Mouse (Mus musculus): ENCODE measurements around the gene Plppr2. TPM values are rescaled to one million over a fixed set of nuclear protein-coding genes. Genes with fewer than 3 reads are reported as not detected.
A peak's percentile ranks its signal among the peaks of the same experiment; 100 is the strongest.

Plppr2 gene
- polyA plus RNA-seq (2015; fragmentation: Nextera tagmentation; extraction: Ambion mirVana) = 116 and 120 TPM in 2 replicates

DNA sequence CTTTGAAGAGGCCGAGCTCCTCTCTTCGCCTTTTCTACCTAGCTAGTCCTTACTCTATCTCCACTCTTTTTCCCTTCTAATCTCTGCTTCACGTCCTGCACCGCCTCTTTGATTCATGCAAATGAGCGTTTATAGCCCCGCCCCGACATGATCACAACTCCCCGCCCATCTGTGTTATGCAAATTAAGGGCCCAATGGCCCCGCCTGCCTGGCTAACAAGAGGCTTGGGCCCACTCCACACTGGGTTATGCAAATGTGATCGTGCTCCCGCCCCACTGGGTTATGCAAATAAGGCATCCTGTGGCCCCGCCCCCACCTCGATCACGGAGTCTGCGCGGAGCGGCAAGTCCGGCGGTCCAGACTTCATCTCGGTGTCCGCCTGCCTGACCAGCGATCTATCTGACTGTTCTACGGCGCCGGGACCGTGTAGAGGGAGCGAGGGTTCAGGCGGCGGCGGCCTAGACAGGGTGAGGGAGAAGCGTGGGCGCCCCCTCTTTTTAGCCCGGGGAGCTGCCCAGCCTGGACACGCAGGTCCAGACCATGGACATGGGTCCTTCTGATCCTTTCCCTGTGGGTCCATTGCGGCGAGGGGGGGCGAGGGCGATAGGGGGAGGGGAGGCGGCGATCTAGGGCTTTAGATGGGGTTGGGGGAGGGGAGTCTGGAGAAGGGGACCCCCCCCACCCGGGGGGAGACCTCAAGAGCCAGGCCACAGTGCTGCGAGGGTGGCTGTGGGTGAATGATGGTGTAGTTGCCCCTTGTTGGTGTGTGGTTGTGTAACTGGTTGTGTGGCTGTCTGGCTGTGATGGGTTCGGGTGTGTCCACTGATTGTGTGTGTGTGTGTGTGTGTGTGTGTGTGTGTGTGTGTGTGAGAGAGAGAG, at the start of gene Plppr2:
Gene Plppr2, plus strand, starts transcription at position 342 of the 879 bp plus-strand sequence.
- H3K9me3 ChIP-seq = no peaks in the 10 kb centered on the region
- peak within 1 kb of the TSS; percentile 65 for H3K4me2 ChIP-seq
- peak within 1 kb of the TSS; percentile 93 for H3K4me3 ChIP-seq
- ATAC-seq (replicated peaks) = peak; percentile 91
- H3K36me3 ChIP-seq (replicated peaks) = peaks cover 10% of the 10 kb centered on the region; the same call in 1 of the 2 replicates
- no peaks in the 10 kb centered on the region for H3K27me3 ChIP-seq (replicated peaks)
- peak within 1 kb of the TSS; percentile 89 for H3K27ac ChIP-seq
- peak within 1 kb of the TSS; percentile 81 for H3K9ac ChIP-seq
- whole genome bisulfite sequencing = under 1% methylated on average over 38 of the region's 43 CpGs
- peaks cover 26% of the 10 kb centered on the region for H3K4me1 ChIP-seq

GRCm38 (mm10) chr9:21889229-21889628, 47.6 kb upstream of the Plppr2 start:
- H3K4me1 ChIP-seq = no peaks in the 10 kb centered on the region
- H3K9ac ChIP-seq = no peak overlapping the region
- no peak overlapping the region for H3K4me2 ChIP-seq
- H3K9me3 ChIP-seq = no peaks in the 10 kb centered on the region
- H3K27me3 ChIP-seq (replicated peaks) = no peaks in the 10 kb centered on the region
- no peaks in the 10 kb centered on the region for H3K36me3 ChIP-seq (replicated peaks)
- 63% methylated on average over 3 of the region's 3 CpGs for WGBS
- H3K4me3 ChIP-seq = no peak overlapping the region
- ATAC-seq (replicated peaks) = no peak
- no peak overlapping the region for H3K27ac ChIP-seq

DNA sequence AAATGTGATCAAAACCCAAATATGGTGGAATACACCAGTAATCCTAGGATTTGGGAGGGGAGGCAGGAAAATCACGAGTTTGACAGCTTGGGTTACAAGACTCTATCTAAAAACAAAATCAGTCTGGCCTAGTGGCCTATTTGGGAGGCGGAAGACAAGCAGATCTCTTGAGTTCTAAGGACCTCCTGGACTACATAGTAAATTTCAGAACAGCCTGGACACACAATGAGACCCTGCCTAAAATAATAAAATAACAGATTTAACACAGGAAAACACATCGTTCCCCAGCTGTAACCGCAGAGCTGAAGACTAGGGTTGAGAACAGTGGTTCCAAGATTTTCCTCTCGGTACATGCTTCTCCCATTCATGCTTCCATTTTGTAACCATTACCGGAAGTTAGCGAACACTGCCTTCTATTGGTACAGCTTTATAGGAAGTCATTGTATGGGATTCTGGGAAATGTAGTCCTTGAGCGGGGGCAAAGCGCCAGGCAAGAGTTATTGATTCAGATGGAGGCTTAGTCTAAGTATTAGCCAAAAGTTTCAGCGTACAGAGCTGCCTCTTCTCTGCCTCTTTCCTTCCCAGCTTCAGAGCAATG, 35.5 kb upstream of the Plppr2 start:
- H3K9ac ChIP-seq = 0 out of 2 replicates have a peak overlapping the region, but pooled peaks have one; percentile 22
- peak overlapping the region; percentile 43 for H3K27ac ChIP-seq
- WGBS = 12% methylated on average over 10 of the region's 10 CpGs
- peak overlapping the region; percentile 40 for H3K4me3 ChIP-seq
- H3K27me3 ChIP-seq (replicated peaks) = peaks cover 23% of the 10 kb centered on the region
- H3K36me3 ChIP-seq (replicated peaks) = no peaks in the 10 kb centered on the region
- H3K9me3 ChIP-seq = no peaks in the 10 kb centered on the region
- peaks cover 4% of the 10 kb centered on the region; the same call in 1 of the 2 replicates for H3K4me1 ChIP-seq
- peak; percentile 87 for ATAC-seq (replicated peaks)
- H3K4me2 ChIP-seq = peak overlapping the region; percentile 48

- H3K4me1 ChIP-seq = peaks cover 4% of the 10 kb centered on the region; the same call in 1 of the 2 replicates
- WGBS = 89% methylated on average over 4 of the region's 4 CpGs
- no peaks in the 10 kb centered on the region for H3K9me3 ChIP-seq
- peaks cover 7% of the 10 kb centered on the region; the same call in 1 of the 2 replicates for H3K27me3 ChIP-seq (replicated peaks)
- H3K9ac ChIP-seq = no peak overlapping the region
- no peak overlapping the region for H3K27ac ChIP-seq
- no peak for ATAC-seq (replicated peaks)
- no peak overlapping the region for H3K4me3 ChIP-seq
- H3K4me2 ChIP-seq = no peak overlapping the region
- H3K36me3 ChIP-seq (replicated peaks) = no peaks in the 10 kb centered on the region
Measured at GRCm38 (mm10) chr9:21904031-21904430, 32.8 kb upstream of the Plppr2 start.

DNA sequence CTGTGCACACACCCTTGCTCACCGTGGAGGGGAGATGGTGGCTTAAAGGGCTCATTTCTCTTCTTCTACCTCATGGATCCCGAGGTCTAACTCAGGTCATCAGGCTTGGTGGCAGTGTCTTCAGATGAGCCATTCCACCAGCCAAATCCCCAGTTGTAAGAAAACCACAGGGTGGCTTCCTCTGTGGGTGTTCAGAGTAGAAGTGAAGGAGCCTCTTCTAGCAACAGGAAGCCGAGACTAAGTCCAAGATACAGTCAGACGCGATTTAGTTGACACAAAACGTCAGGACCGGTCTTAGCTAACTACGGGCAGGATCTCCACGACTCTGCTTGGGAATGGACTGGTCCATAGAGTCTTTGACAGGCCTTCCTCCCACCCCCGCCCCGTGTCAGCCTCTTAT, 28.6 kb upstream of the Plppr2 start:
- no peaks in the 10 kb centered on the region for H3K36me3 ChIP-seq (replicated peaks)
- no peak overlapping the region for H3K4me3 ChIP-seq
- no peaks in the 10 kb centered on the region for H3K27me3 ChIP-seq (replicated peaks)
- no peak overlapping the region for H3K27ac ChIP-seq
- no peaks in the 10 kb centered on the region for H3K9me3 ChIP-seq
- ATAC-seq (replicated peaks) = no peak
- H3K4me1 ChIP-seq = no peaks in the 10 kb centered on the region
- no peak overlapping the region for H3K9ac ChIP-seq
- no peak overlapping the region for H3K4me2 ChIP-seq
- 73% methylated on average over 11 of the region's 11 CpGs for WGBS

DNA sequence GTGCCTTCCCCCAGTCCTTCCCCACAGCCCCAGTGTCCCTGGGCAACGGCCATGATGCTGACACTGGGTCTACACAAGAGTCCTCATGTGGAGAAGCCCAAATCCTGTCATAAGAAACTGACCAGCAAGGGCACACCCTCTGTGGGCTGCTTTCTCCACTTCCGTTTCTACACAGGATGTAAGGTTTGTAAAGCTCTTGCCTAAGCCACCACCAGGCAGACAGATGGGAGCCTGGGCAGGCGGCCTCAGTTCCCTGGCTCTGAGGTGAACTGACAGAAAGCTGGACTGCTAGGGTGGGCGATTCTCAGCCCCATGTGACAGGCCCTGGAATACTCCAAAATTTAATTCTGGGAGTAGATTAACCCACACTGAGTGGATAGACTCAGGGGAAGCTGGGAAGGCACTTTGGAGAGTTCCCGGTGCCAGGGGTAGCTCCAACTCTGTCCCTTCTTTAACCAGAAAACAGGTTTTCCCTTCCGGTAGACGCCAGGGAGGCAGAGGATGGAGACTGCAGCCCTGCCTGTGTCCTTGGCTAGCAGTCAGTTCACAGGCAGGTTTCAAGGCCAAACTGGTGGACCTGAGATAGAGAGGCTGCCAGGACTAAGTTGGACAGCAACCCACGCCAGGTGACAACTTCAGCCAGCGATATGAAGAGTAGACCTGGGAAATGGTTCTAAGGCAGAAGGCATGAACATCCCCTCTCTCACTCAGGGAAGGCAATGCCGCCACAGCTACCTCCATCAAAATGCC, 27.2 kb upstream of the Plppr2 start:
- Histone ChIP-seq H3K4me3 (no peak overlapping the region), H3K4me2 (no peak overlapping the region), H3K9ac (no peak overlapping the region), H3K4me1 (no peaks in the 10 kb centered on the region), H3K36me3 (replicated peaks) (no peaks in the 10 kb centered on the region), H3K9me3 (no peaks in the 10 kb centered on the region), H3K27me3 (replicated peaks) (no peaks in the 10 kb centered on the region), H3K27ac (no peak overlapping the region)
- no peak for ATAC-seq (replicated peaks)
- 77% methylated on average over 10 of the region's 10 CpGs for WGBS

- Histone ChIP-seq H3K9ac (no peak overlapping the region; the same call in 1 of the 2 replicates), H3K27ac (peak overlapping the region; percentile 57; the same call in 1 of the 2 replicates), H3K9me3 (no peaks in the 10 kb centered on the region), H3K4me1 (peaks cover 6% of the 10 kb centered on the region; the same call in 1 of the 2 replicates), H3K4me3 (peak overlapping the region; percentile 60), H3K4me2 (peak overlapping the region; percentile 76), H3K27me3 (replicated peaks) (no peaks in the 10 kb centered on the region), H3K36me3 (replicated peaks) (no peaks in the 10 kb centered on the region)
- no peak for ATAC-seq (replicated peaks)
- WGBS = 74% methylated on average over 3 of the region's 3 CpGs
Measured at GRCm38 (mm10) chr9:21916851-21917492, 19.9 kb upstream of the Plppr2 start.

DNA sequence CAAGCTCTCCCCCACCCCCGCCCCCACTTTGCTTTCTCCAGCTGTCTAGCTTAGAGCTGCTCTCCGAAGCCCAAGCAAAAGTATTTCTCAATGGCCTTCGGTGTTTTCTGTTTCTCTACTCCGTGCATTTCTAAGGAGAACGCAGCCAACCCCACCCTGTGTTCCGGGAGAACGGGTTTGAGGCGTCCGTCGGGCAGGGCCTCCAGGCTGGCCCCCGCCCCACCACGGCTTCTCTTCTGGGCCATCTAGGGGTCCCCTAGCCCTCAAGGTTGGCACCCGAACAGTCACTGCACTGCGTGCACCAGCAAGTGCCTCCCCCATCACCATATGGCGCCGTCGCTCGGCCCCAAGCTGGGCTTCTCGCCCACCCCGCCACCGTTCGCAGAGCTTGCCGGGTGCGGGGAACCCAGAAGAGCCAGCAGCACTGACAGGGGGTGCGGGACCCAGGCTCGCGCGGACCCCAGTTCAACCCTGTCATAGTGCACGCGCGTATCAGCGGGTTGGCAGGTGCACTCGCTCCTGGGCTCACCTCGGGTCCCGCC, 19.3 kb upstream of the Plppr2 start:
- Histone ChIP-seq H3K27ac (peak overlapping the region; percentile 57), H3K36me3 (replicated peaks) (no peaks in the 10 kb centered on the region), H3K9ac (peak overlapping the region; percentile 50), H3K27me3 (replicated peaks) (no peaks in the 10 kb centered on the region), H3K4me3 (peak overlapping the region; percentile 60), H3K4me2 (peak overlapping the region; percentile 76), H3K9me3 (no peaks in the 10 kb centered on the region), H3K4me1 (peaks cover 6% of the 10 kb centered on the region; the same call in 1 of the 2 replicates)
- WGBS = under 1% methylated on average over 35 of the region's 35 CpGs
- ATAC-seq (replicated peaks) = peak; percentile 79

GRCm38 (mm10) chr9:21918035-21918592, 18.7 kb upstream of the Plppr2 start, which contains the start of gene Rab3d:
TSS of gene Rab3d (minus strand) at chr9:21918192.
- ATAC-seq (replicated peaks) = peak; percentile 93
- peak within 1 kb of the TSS; percentile 50 for H3K9ac ChIP-seq
- no peaks in the 10 kb centered on the region for H3K9me3 ChIP-seq
- peaks cover 6% of the 10 kb centered on the region; the same call in 1 of the 2 replicates for H3K4me1 ChIP-seq
- WGBS = under 1% methylated on average over 36 of the region's 36 CpGs
- no peaks in the 10 kb centered on the region for H3K27me3 ChIP-seq (replicated peaks)
- H3K27ac ChIP-seq = peak within 1 kb of the TSS; percentile 57
- H3K4me2 ChIP-seq = peak within 1 kb of the TSS; percentile 76
- H3K36me3 ChIP-seq (replicated peaks) = no peaks in the 10 kb centered on the region
- peak within 1 kb of the TSS; percentile 60 for H3K4me3 ChIP-seq

- H3K27me3 ChIP-seq (replicated peaks) = no peaks in the 10 kb centered on the region
Measured at GRCm38 (mm10) chr9:21918692-21919384, 18.0 kb upstream of the Plppr2 start.

More at GRCm38 (mm10) chr9:21918692-21919384, 18.0 kb upstream of the Plppr2 start:
- Histone ChIP-seq H3K4me2 (peak overlapping the region; percentile 76), H3K9ac (no peak overlapping the region), H3K4me3 (peak overlapping the region; percentile 60), H3K9me3 (no peaks in the 10 kb centered on the region), H3K4me1 (peaks cover 6% of the 10 kb centered on the region; the same call in 1 of the 2 replicates), H3K36me3 (replicated peaks) (no peaks in the 10 kb centered on the region), H3K27ac (no peak overlapping the region)
- no peak for ATAC-seq (replicated peaks)
- 27% methylated on average over 5 of the region's 5 CpGs for WGBS

All from midbrain, embryonic 15.5 days (tissue).